Mouse (Mus musculus) spleen, adult 2 months (tissue): ENCODE data around the gene Cntn3.

ENCODE experiments used
- CTCF ChIP-seq: fragments of 200-500 bp; IDR thresholded peaks from 2 replicates; pipeline ENCODE4 v1.5.1; 2011; ENCODE audit warnings: mild to moderate bottlenecking, inconsistent platforms; ENCODE audit not compliant: insufficient read depth, insufficient read length, insufficient replicate concordance; ENCODE audit errors: extremely low read depth
- POLR2A ChIP-seq: fragments of 200-500 bp; IDR thresholded peaks from 2 replicates; pipeline ENCODE4 v1.6.1; 2011; ENCODE audit warnings: low read depth, low read length, inconsistent platforms

GRCm38 (mm10) chr6:102113629-102114028 is 459.3 kb downstream of the Cntn3 start:
- TF ChIP-seq CTCF (no peak), POLR2A (no peak)
